Mouse (Mus musculus): ENCODE measurements around the gene Emilin2.

Gene Emilin2

GRCm38 (mm10) chr17:71267374-71267773 lies 44.4 kb downstream of the Emilin2 start:
- DNase-seq (ENCODE audit: extremely low read depth, low read depth), result no peak

GRCm38 (mm10) chr17:71265336-71266051 lies 46.3 kb downstream of the Emilin2 start:
- peak; percentile 92 for DNase-seq (ENCODE audit: extremely low read depth, low read depth)

GRCm38 (mm10) chr17:71264739-71265138 lies 47.0 kb downstream of the Emilin2 start:
- DNase-seq (ENCODE audit: extremely low read depth, low read depth), result peak; percentile 98

GRCm38 (mm10) chr17:71263136-71263535 lies 48.6 kb downstream of the Emilin2 start:
- DNase-seq (ENCODE audit: extremely low read depth, low read depth), result peak; percentile 31

GRCm38 (mm10) chr17:71260658-71261057 lies 51.1 kb downstream of the Emilin2 start:
- no peak for DNase-seq (ENCODE audit: extremely low read depth, low read depth)

- DNase-seq (ENCODE audit: extremely low read depth, low read depth), result no peak
These were observed 52.1 kb downstream of the Emilin2 start for GRCm38 (mm10) chr17:71259727-71260126.

- peak; percentile 80 for DNase-seq (ENCODE audit: extremely low read depth, low read depth)
These were observed 54.8 kb downstream of the Emilin2 start for GRCm38 (mm10) chr17:71256806-71257536.

- no peak for DNase-seq (ENCODE audit: extremely low read depth, low read depth)
These were observed 55.6 kb downstream of the Emilin2 start for GRCm38 (mm10) chr17:71256068-71256615.

- DNase-seq (ENCODE audit: extremely low read depth, low read depth), result no peak
These were observed 57.0 kb downstream of the Emilin2 start for GRCm38 (mm10) chr17:71254736-71255135.

- DNase-seq (ENCODE audit: extremely low read depth, low read depth), result no peak
These were observed 57.7 kb downstream of the Emilin2 start for GRCm38 (mm10) chr17:71254106-71254505.

GRCm38 (mm10) chr17:71253391-71253790 lies 58.4 kb downstream of the Emilin2 start:
- no peak for DNase-seq (ENCODE audit: extremely low read depth, low read depth)

- no peak for DNase-seq (ENCODE audit: extremely low read depth, low read depth)
These were observed 59.7 kb downstream of the Emilin2 start for GRCm38 (mm10) chr17:71252101-71252500.

- no peak for DNase-seq (ENCODE audit: extremely low read depth, low read depth)
These were observed 60.2 kb downstream of the Emilin2 start for GRCm38 (mm10) chr17:71251601-71252001.

- no peak for DNase-seq (ENCODE audit: extremely low read depth, low read depth)
These were observed 60.8 kb downstream of the Emilin2 start for GRCm38 (mm10) chr17:71250819-71251600.

- DNase-seq (ENCODE audit: extremely low read depth, low read depth), result no peak
These were observed 61.7 kb downstream of the Emilin2 start for GRCm38 (mm10) chr17:71250046-71250445.

- no peak for DNase-seq (ENCODE audit: extremely low read depth, low read depth)
These were observed 62.8 kb downstream of the Emilin2 start for GRCm38 (mm10) chr17:71248963-71249362.

- no peak for DNase-seq (ENCODE audit: extremely low read depth, low read depth)
These were observed 65.8 kb downstream of the Emilin2 start for GRCm38 (mm10) chr17:71246022-71246421.

GRCm38 (mm10) chr17:71245133-71245532 lies 66.6 kb downstream of the Emilin2 start:
- DNase-seq (ENCODE audit: extremely low read depth, low read depth), result no peak

GRCm38 (mm10) chr17:71242666-71243065 lies 69.1 kb downstream of the Emilin2 start:
- DNase-seq (ENCODE audit: extremely low read depth, low read depth), result no peak

GRCm38 (mm10) chr17:71240811-71241210 lies 71.0 kb downstream of the Emilin2 start:
- DNase-seq (ENCODE audit: extremely low read depth, low read depth), result no peak

- no peak for DNase-seq (ENCODE audit: extremely low read depth, low read depth)
These were observed 73.3 kb downstream of the Emilin2 start for GRCm38 (mm10) chr17:71238494-71238893.
